Mouse (Mus musculus): ENCODE data around the gene Tnfsf9.
"Not testable (repeated sequence)": the region's sequence is repeated elsewhere in the genome, so short reads cannot be mapped to it uniquely, and the experiment has no call there.

The Tnfsf9 gene

DNA sequence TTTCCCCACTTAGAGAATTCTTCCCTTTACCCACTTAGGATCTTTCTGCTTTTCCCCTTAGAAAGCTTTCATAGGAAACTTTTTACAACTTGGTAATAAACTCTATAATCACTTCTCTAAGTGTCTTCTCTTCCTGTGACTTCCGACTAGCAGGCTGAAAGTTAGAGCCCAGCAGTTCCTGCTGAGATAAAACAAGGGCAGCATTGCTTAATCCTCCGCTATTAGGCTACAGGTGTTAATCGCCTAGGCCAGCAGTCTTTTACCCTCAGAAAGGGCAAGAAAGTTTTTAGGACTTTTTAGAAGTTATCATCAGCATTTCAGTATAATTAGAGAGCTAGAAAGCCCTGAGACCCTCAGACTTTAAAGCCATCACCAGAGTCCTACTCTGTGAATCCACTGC lies 28.9 kb downstream of the Tnfsf9 start:
- DNase-seq (ENCODE audit: low read depth, low spot score): not testable (repeated sequence)

DNA sequence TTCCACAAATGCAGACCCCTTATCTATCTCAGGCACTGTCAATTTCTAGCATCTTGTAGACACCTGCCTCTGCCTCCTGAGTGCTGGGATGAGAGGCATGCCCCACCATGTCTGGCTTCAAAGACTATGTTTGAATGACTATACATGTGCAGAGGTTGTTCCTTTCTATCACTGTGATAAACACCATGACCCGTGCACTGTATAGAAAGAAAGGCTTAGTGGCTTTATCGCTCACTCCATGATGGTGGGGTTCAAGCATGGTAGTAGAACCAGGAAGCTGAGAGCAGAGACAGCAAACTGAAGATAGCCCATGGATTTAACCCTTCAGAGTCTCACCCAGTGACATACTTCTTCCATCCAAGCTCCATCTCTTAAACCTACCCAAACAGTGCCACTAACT lies 29.6 kb downstream of the Tnfsf9 start:
- no peak for DNase-seq (ENCODE audit: low read depth, low spot score)

DNA sequence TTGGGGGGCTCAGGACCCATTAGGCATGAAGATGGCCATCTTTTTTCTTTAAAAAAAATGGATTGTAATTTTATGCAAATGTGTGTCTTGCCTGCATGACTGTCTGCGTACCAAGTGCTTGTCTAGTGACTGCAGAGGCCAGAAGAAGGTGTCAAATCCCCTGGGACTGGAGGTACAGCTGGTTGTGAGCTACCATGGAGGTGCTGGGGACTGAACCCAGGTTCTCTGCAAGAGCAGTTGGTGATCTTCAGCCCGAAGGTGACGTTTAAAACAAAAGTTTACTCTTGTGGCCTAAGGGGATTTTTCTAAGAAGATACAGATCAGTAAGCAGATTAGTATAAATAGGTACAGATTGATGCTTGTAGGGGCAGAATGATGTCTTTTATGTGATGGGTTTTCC lies 30.5 kb downstream of the Tnfsf9 start:
- DNase-seq (ENCODE audit: low read depth, low spot score): no peak

DNA sequence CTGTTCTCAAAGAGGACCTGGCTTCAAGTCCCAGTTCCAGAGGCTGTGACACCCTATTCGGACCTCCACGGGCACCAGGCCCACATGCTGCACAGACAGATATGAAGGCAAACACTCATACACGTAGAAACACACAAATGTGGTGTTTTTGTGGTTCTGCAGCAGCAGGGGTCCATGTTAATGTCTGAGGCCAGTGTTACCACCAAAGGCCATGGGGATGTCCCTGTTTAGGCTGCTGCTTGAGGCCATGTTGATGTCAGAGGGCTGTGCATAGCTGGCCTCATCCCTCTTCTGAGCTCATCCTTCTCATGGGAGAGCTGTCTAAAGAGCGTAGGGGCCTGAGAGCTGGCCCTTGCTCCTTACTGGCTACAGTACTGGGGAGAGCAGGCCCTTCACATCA lies 33.6 kb downstream of the Tnfsf9 start:
- DNase-seq (ENCODE audit: low read depth, low spot score): no peak

DNA sequence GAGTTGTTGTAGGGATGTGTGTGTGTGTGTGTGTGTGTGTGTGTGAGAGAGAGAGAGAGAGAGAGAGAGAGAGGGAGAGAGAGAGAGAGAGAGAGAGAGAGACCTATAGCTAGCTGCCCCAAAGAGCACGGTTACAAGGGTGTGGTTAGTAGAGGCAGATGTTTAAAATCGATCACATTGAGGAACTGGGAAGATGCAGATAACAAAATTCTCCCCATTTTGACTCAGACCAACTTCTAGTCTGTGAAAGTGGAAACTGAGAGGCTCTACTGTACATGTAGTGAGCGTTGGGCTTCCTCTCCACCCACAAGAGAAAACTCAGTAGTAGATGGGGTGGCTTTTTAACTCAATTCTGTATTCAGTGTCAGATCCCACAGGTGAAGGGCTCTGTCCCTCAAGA lies 34.6 kb downstream of the Tnfsf9 start:
- no peak for DNase-seq (ENCODE audit: low read depth, low spot score)

DNA sequence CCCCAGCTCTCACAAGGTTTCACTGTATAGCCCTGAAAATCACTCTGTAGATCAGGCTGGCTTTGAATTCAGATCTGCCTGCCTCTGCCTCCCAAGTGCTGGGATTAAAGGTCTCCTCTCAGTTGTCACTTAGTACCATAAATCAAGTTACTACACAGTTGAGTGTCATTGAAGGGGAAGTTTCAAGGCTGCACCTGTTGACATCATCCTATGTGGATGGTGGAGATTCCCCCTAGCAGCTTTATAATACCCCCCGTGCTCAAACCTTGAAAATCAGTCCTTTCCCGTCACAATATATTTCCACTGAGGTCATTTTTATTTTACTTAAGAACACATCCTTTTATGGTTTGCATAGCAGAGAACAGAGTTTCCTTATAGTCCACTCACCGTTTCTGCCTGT lies 38.6 kb downstream of the Tnfsf9 start:
- no peak for DNase-seq (ENCODE audit: low read depth, low spot score)

DNA sequence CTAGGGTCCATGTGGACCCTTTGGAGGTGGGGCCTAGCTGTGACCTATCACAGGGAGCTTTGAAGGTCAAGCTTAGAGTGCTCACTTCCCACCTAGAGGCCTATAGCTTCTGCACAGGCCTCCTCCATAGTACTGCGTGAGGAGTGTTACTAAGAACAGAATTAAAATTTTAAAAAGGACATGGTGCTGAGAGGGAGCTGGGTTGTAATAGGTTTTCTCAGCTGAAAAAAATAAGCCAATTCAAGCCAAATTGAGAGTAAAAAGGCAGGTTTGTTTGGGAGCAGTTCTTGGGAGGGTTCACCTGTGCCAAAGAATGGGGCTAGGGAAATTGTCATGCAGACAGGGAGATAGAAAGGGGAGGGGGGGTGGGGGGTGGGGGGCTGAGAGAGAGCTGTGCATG lies 40.0 kb downstream of the Tnfsf9 start:
- no peak for DNase-seq (ENCODE audit: low read depth, low spot score)

DNA sequence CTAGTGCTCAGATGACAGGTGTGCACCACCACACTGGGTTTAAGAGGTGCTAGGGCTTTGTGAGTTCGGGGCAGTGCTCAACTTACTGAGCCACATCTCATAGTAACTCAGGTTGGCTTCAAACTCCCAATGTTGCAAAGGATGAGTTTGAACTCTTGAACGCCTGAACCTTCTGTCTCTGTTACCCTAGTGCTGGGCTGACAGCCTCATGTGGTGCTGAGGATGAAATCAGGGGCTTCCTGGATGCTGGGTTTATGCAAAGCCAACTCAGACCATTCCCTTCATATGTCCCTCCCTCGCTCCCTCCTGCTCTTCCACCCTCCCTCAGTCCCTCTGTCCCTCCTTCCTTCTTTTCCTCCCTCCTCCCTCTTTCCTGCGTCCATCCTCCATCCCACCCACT lies 43.2 kb downstream of the Tnfsf9 start:
- DNase-seq (ENCODE audit: low read depth, low spot score): no peak

DNA sequence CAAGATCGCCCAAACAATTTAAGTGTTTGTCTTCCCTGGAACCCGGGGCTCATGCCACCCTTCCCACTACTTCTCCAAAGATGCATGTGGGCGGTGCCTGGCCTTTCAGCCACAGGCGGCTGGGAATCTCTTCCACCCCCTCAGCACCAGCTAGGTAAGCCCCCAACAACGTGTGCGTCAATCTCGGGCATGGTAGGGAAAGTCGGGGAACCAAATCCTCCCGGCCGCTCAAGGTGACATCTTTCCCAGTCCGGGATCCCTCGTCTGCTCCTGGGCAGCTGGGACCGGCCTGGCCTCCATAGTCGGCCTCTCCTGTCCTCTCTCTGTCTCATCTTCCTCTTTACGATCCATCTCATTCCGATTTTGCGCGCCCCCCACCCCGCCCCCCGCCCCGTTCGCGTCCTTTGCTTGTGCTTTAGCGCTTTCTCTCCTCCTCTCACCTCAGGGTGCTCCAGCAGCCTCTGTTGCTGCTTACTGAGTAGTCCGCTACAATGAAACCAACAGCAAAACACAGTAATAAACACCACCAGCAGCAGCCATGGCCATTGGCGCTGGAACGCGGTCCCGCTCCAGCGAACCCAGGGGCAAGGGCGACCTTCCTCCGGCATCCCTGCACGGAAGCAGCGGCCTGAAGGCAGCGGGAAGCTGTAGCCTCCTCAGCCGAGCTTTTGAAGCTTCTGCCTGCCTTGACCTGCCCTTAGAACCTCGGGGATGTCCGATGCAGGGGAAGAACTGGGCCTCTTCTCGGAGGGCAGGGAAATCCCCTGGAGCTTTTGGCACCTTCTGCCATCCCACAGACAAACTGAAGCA lies 44.1 kb downstream of the Tnfsf9 start, which contains the start of gene Cd70:
TSS of gene Cd70 (minus strand) at position 784 of the 810 bp plus-strand sequence.
- peak; percentile 16 for DNase-seq (ENCODE audit: low read depth, low spot score)

DNA sequence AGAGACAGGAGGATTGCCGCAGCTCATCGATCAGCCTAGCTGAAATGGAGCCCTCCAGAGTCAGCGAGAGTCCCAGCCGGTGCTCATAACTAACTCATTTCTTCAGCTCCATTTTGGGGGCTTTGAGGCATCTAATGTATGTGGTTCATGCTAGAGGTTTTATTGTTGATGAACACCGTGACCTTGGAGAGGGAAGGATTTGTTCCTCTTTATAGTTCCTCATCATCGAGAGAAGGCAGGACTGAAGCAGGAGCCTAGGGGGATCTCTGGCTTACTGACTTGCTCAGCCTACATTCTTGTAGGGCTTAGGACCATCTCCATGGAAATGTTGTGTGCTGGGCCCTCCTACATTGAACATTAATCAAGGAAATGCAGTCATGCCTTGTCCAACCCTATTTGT lies 47.9 kb downstream of the Tnfsf9 start:
- no peak for DNase-seq (ENCODE audit: low read depth, low spot score)

DNA sequence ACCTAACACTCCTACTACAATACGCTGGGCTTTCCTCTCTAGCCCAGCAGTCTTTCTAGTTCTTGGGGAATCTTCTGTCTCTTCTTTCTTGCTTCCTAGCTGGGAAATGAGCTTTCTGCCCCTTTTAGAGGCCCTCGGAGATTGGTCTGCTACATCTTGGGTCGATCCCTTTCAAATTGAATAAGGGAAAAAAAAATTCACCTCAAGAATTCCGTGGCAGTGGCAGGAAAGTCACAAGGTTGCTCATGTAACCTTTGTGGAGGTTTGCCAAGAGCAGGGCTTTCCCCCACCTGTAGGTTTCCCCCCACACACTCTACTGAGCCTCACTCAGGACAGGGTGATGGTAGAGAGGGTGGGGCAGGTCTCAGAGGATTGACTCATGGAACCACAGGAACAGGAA lies 48.7 kb downstream of the Tnfsf9 start:
- no peak for DNase-seq (ENCODE audit: low read depth, low spot score)
